Mouse (Mus musculus): Measurements from ENCODE around the gene Cfap99. TPM values are rescaled to one million over a fixed set of nuclear protein-coding genes. Genes with fewer than 3 reads are reported as not detected.

Gene Cfap99
- polyA plus RNA-seq (2015; fragmentation: Nextera tagmentation; extraction: Ambion mirVana): 0.08 TPM in 1 of 2 replicates, not detected in the other

DNA sequence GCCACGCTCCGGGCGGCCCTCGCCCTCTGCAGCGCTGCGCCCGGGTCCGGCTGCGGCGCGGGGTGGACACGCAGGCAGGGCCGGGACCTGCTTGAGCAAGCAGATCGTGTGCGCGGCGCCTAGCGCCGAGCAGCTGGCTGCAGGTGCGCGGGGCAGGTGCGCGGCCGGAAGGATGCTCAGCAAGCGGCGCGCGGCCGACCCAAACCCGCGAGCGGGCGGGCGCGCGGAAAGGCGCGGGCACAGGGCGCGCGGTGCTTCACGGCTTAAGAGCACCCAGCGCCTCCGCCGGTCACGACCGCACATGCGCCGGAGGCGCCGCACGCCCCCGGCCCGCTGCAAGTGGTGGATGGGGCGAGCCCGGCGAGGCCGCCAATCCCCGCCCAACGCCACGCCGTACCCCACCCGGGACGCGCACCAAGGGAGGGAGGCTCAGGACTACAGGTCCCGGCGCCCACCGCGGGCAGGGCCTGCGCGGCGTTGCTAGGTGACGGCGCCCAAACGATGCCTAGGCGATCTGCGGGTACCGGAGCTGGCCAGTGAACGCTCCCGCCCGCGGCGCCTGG, at the start of gene Cfap99, which contains the start of gene Zfyve28:
TSS of gene Cfap99 (plus strand) at position 447 of the 563 bp plus-strand sequence.
TSS of gene Zfyve28 (minus strand) at position 296 of the 563 bp plus-strand sequence.
- peak within 1 kb of the TSS; percentile 96 for H3K4me2 ChIP-seq
- peaks cover 24% of the 10 kb centered on the region for H3K4me1 ChIP-seq (replicated peaks)
- H3K9me3 ChIP-seq (replicated peaks): no peaks in the 10 kb centered on the region
- peak within 1 kb of the TSS; percentile 40; the same call in 1 of the 2 replicates for H3K9ac ChIP-seq
- H3K27me3 ChIP-seq: peaks cover 59% of the 10 kb centered on the region
- under 1% methylated on average over 80 of the region's 83 CpGs for WGBS
- H3K27ac ChIP-seq: no peak within 1 kb of the TSS
- ATAC-seq (replicated peaks; ENCODE audit: insufficient number of reproducible peaks, insufficient read depth, low FRiP score, low read depth): peak; percentile 85
- no peaks in the 10 kb centered on the region for H3K36me3 ChIP-seq
- peak within 1 kb of the TSS; percentile 65 for H3K4me3 ChIP-seq

DNA sequence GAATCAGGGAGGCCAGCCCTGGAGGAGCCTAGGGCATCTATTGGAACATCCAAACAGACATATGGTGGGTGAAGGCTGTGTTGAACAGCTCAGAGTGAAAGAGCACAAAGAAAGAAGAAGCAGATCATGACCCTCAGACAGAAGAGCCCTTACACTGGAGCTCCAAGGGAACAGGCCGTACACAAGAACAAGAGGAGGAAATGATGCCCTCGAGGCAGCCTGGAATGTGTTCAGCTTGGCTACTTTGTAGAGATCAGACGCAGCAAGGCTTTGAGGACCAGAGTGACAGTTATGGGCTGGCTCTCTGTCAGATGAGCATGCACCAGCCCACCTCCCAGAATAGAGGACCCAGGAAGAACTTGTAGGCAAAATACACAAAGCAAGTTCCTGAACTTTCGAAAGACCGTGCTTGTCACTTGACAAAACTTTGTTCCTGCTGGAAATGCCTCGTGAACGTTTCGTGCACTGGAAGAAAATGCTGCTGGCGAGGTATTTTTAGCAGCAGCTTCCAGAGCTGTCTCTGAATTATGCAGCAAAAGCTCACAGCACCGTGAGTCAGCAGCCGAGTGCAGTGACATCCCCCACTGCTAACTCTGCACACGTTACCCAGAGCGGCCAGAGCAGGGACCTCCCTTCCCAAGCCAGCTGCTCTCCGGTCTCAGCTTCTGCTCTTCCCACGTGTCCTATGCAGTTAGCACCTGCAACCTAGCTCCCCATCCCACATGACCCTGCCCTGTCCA, 46.0 kb upstream of the Cfap99 start:
- H3K4me1 ChIP-seq (replicated peaks): peaks cover 19% of the 10 kb centered on the region
- 0 out of 2 replicates have a peak overlapping the region, but pooled peaks have one; percentile 0 for H3K4me3 ChIP-seq
- peak overlapping the region; percentile 42 for H3K4me2 ChIP-seq
- H3K9me3 ChIP-seq (replicated peaks): no peaks in the 10 kb centered on the region
- H3K27me3 ChIP-seq: no peaks in the 10 kb centered on the region
- ATAC-seq (replicated peaks; ENCODE audit: insufficient number of reproducible peaks, insufficient read depth, low FRiP score, low read depth): peak; percentile 81
- H3K9ac ChIP-seq: no peak overlapping the region
- no peaks in the 10 kb centered on the region for H3K36me3 ChIP-seq
- H3K27ac ChIP-seq: peak overlapping the region; percentile 75
- WGBS: 5% methylated on average over 15 of the region's 15 CpGs

DNA sequence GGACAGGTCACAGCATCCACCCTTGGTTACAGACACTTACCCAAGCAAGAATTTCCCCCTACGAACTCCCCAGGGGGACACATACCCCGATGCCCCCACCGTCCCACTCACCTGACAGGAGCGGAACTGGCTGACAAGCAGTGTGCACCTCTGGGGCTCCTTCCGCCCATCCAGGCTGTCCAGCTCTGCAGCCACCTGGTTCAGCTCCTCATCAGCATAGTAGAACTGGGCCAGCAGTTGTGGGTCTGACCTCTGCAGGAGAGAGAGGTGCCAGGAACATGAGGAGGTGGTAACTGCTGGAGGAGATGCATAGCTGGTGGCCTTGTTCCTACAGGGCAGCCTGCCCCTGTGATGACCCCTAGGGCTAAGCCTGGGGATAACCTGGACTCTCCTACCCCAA, 45.3 kb upstream of the Cfap99 start:
- H3K36me3 ChIP-seq: no peaks in the 10 kb centered on the region
- H3K27ac ChIP-seq: peak overlapping the region; percentile 75; the same call in 1 of the 2 replicates
- H3K9ac ChIP-seq: no peak overlapping the region
- H3K4me3 ChIP-seq: no peak overlapping the region
- peak overlapping the region; percentile 42 for H3K4me2 ChIP-seq
- 79% methylated on average over 5 of the region's 5 CpGs for WGBS
- peak; percentile 20 for ATAC-seq (replicated peaks; ENCODE audit: insufficient number of reproducible peaks, insufficient read depth, low FRiP score, low read depth)
- no peaks in the 10 kb centered on the region for H3K27me3 ChIP-seq
- H3K4me1 ChIP-seq (replicated peaks): peaks cover 19% of the 10 kb centered on the region
- no peaks in the 10 kb centered on the region for H3K9me3 ChIP-seq (replicated peaks)

DNA sequence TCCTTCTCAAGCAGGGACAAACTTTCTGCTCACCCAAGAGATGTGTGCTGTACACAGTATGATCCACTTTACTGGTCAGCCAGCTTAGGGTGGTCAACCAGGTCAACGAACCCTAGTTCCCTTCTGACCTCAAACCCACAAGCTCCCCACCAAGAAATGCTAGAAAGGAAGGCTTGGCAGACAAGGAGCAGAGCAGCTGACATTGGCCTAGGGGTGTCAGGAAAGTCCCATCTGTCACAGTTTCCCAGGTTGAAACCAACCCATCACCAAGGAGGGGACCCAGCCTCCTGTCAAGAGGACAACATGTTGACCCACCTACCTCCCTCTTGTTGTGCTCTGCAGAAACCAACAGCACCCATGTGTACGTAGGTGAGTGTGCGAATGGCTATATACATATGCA, 42.0 kb upstream of the Cfap99 start:
- Histone ChIP-seq H3K27me3 (no peaks in the 10 kb centered on the region), H3K9ac (no peak overlapping the region), H3K9me3 (replicated peaks) (no peaks in the 10 kb centered on the region), H3K4me1 (replicated peaks) (peaks cover 22% of the 10 kb centered on the region), H3K27ac (no peak overlapping the region), H3K4me2 (no peak overlapping the region), H3K4me3 (no peak overlapping the region), H3K36me3 (no peaks in the 10 kb centered on the region)
- 94% methylated on average over 3 of the region's 3 CpGs for WGBS
- ATAC-seq (replicated peaks; ENCODE audit: insufficient number of reproducible peaks, insufficient read depth, low FRiP score, low read depth): no peak

DNA sequence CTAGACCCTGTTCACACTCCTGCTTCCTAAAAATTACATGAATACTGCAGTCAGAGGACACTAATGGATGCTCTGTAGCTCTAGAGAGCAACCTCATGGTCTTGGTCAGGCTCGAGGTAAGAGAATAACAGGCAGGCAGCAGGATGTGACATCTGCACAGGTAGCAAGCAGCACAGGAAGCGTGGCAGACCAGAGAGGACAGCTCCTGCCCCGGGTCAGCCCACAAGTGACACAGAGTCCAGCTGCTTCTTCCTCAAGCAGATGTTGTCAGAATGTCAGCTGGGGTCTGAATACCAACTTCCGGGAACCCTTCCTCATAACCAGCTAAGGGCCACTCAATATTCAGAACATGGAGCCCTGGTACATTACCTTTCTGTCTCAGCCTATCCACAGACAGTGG, 39.3 kb upstream of the Cfap99 start:
- Histone ChIP-seq H3K4me2 (no peak overlapping the region), H3K36me3 (no peaks in the 10 kb centered on the region), H3K9me3 (replicated peaks) (no peaks in the 10 kb centered on the region), H3K4me1 (replicated peaks) (peaks cover 20% of the 10 kb centered on the region), H3K4me3 (no peak overlapping the region), H3K27ac (no peak overlapping the region), H3K9ac (no peak overlapping the region), H3K27me3 (no peaks in the 10 kb centered on the region)
- WGBS: 71% methylated on average over 4 of the region's 4 CpGs
- no peak for ATAC-seq (replicated peaks; ENCODE audit: insufficient number of reproducible peaks, insufficient read depth, low FRiP score, low read depth)

DNA sequence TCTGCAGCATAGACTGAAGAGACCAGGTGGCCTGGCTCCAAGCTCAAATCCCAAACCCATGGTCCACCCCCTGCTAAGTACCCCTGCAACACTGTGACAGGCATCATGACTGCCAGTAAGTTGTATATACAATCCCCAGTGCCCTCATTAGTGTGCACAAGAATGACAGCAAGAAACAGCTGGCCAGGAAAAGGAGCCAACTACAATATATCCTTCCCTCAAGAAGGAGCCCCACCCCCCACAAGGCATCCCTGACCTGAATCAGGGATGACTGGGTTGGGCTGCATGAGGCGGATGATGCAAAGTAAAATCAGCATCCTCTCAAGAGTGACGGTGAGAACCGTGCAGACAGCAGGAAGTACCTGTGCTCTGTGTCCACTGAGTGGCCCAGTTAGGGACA, 38.3 kb upstream of the Cfap99 start:
- H3K4me1 ChIP-seq (replicated peaks): peaks cover 20% of the 10 kb centered on the region
- H3K27ac ChIP-seq: no peak overlapping the region
- no peaks in the 10 kb centered on the region for H3K36me3 ChIP-seq
- 65% methylated on average over 3 of the region's 3 CpGs for WGBS
- no peaks in the 10 kb centered on the region for H3K27me3 ChIP-seq
- no peak overlapping the region for H3K9ac ChIP-seq
- H3K4me3 ChIP-seq: no peak overlapping the region
- H3K9me3 ChIP-seq (replicated peaks): no peaks in the 10 kb centered on the region
- ATAC-seq (replicated peaks; ENCODE audit: insufficient number of reproducible peaks, insufficient read depth, low FRiP score, low read depth): no peak
- H3K4me2 ChIP-seq: no peak overlapping the region

DNA sequence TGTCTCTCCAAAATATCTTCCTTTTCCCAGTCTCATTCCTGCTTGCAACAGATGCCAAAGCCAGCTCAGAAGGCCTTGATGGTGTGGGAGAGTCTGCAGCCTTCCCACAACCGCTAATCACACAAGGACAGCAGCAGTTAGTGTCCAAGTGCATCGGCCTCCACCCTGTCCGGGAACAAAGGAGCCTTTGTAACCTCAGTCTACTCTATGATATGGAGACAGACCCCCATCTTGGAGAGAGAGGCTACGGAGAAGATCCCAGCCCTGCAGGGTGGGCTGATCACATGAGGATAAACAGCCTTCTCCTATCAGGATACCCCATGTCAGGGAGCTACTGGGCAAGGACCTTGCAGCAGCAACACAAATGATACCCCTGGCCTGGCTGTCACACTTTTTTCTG, 36.6 kb upstream of the Cfap99 start:
- H3K36me3 ChIP-seq: no peaks in the 10 kb centered on the region
- 53% methylated on average over 4 of the region's 4 CpGs for WGBS
- no peak overlapping the region for H3K4me3 ChIP-seq
- no peak overlapping the region for H3K27ac ChIP-seq
- no peak overlapping the region for H3K9ac ChIP-seq
- no peaks in the 10 kb centered on the region for H3K9me3 ChIP-seq (replicated peaks)
- H3K27me3 ChIP-seq: no peaks in the 10 kb centered on the region
- no peak for ATAC-seq (replicated peaks; ENCODE audit: insufficient number of reproducible peaks, insufficient read depth, low FRiP score, low read depth)
- H3K4me1 ChIP-seq (replicated peaks): peaks cover 20% of the 10 kb centered on the region
- no peak overlapping the region for H3K4me2 ChIP-seq

DNA sequence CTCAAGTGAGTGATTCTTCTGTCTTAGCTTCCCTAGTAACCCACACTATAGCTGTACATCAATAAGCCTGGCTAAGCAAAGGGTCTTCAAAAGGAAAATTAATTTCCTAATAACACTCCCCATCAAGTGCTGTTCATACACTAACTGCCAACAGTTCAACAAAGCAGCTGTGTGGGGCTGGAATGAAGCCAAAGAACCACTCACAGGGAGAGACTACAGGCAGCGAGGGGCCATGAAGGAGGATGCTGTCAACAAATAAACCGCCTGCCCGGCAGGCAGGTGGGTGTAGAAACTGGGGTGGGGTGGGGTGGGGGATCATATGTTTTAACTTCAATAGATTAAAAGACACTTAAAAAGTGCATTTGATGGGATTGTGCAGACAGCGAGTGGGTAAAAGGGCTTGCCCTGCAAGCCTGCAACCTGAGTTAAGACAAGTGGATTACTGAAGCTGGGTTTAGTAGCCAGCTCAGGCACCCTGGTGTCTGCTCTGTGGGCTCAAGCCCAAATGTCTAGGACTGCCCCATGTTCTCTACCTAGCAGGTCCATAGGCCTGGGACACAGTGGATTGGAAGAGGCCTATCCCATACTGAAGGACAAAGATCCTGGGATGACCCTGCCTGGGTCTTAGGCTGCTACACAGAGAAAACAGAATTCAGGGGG, 36.0 kb upstream of the Cfap99 start:
- Histone ChIP-seq H3K9me3 (replicated peaks) (no peaks in the 10 kb centered on the region), H3K4me1 (replicated peaks) (peaks cover 20% of the 10 kb centered on the region), H3K4me3 (no peak overlapping the region), H3K4me2 (no peak overlapping the region), H3K36me3 (no peaks in the 10 kb centered on the region), H3K9ac (no peak overlapping the region; the same call in 1 of the 2 replicates), H3K27me3 (no peaks in the 10 kb centered on the region), H3K27ac (peak overlapping the region; percentile 28; the same call in 1 of the 2 replicates)
- WGBS: 19% methylated on average over 4 of the region's 4 CpGs
- ATAC-seq (replicated peaks; ENCODE audit: insufficient number of reproducible peaks, insufficient read depth, low FRiP score, low read depth): 0 out of 2 replicates have a peak, but pooled peaks have one; percentile 20

DNA sequence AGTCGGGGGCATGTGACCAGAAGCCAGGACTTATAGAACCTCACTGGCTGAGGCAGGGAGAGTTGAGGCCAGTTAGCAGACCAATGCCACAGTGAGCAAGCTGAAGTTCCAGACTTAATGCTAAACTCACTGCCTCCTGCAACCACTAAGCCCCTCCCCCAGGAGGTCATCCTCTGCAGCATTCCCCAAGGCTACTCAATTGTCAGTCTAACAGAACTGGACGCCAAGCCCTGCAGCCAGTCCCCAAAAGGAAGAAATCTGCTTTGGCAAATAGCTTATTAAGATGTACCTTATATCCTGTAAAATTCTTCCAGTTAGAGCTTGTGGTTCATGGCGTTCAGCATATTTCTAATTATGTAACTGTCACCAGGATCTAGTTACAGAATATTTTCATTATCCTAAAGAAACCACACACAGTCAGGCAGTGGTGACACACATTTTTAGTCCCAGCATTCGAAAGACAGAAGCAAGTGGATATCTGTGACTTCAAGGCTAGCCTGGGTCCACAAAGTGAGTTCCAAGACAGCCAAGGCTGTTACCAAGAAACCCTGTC, 35.4 kb upstream of the Cfap99 start:
- H3K4me1 ChIP-seq (replicated peaks): peaks cover 20% of the 10 kb centered on the region
- 64% methylated on average over 4 of the region's 4 CpGs for WGBS
- no peaks in the 10 kb centered on the region for H3K27me3 ChIP-seq
- peak overlapping the region; percentile 28; the same call in 1 of the 2 replicates for H3K27ac ChIP-seq
- H3K4me3 ChIP-seq: no peak overlapping the region
- H3K4me2 ChIP-seq: no peak overlapping the region
- H3K9ac ChIP-seq: no peak overlapping the region
- no peaks in the 10 kb centered on the region for H3K36me3 ChIP-seq
- H3K9me3 ChIP-seq (replicated peaks): no peaks in the 10 kb centered on the region
- no peak for ATAC-seq (replicated peaks; ENCODE audit: insufficient number of reproducible peaks, insufficient read depth, low FRiP score, low read depth)

DNA sequence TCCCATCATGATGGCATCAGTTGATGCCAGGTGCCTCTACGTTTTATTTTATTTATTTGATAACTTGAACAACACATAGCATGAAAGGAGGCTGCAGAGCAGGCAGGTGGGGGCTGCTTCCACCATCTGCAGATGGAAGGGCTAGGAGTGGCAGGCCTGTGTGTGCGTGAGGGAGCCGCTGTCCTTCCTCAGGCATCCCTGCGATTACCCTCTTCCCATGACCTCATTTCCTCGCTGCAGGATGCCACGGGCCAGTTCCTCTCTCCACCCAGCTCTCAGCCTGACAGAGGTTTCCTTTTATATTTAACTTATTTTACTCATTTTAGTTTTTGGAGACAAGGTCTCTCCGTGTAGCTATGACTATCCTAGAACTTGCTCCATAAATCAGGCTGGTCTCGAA, 34.1 kb upstream of the Cfap99 start:
- H3K9me3 ChIP-seq (replicated peaks): no peaks in the 10 kb centered on the region
- H3K4me3 ChIP-seq: no peak overlapping the region
- no peaks in the 10 kb centered on the region for H3K36me3 ChIP-seq
- peaks cover 20% of the 10 kb centered on the region for H3K4me1 ChIP-seq (replicated peaks)
- no peak for ATAC-seq (replicated peaks; ENCODE audit: insufficient number of reproducible peaks, insufficient read depth, low FRiP score, low read depth)
- no peak overlapping the region for H3K27ac ChIP-seq
- no peaks in the 10 kb centered on the region for H3K27me3 ChIP-seq
- H3K9ac ChIP-seq: no peak overlapping the region
- H3K4me2 ChIP-seq: no peak overlapping the region
- 58% methylated on average over 8 of the region's 8 CpGs for WGBS

DNA sequence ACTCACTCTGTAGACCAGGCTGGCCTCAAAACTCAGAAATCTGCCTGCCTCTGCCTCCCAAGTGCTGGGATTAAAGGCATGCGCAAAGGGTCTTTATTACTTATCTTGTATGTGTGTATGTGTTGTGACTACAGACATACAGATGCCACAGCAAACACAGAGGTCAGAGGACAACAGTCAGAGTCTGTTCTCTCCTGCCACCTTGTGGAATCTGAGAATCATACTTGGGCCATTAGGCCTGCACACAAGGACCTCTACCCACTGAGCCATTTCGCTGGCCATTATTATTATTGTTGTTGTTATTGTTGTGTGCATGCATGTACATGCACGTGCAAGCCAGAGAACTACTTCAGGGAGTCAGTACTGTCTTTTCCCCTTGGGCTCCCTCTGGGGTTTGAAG, 33.2 kb upstream of the Cfap99 start:
- H3K36me3 ChIP-seq: no peaks in the 10 kb centered on the region
- H3K27ac ChIP-seq: no peak overlapping the region
- no peak overlapping the region for H3K9ac ChIP-seq
- H3K9me3 ChIP-seq (replicated peaks): no peaks in the 10 kb centered on the region
- no peak; the same call in 1 of the 2 replicates for ATAC-seq (replicated peaks; ENCODE audit: insufficient number of reproducible peaks, insufficient read depth, low FRiP score, low read depth)
- 78% methylated on average over 3 of the region's 3 CpGs for WGBS
- H3K27me3 ChIP-seq: no peaks in the 10 kb centered on the region
- H3K4me1 ChIP-seq (replicated peaks): peaks cover 17% of the 10 kb centered on the region
- no peak overlapping the region for H3K4me2 ChIP-seq
- no peak overlapping the region for H3K4me3 ChIP-seq

All from heart, embryonic 15.5 days (tissue).